Mouse (Mus musculus) forebrain, embryonic 16.5 days (tissue): ENCODE data around the gene Gsg1l. TPM values are rescaled to one million over a fixed set of nuclear protein-coding genes. Genes with fewer than 3 reads are reported as not detected.

Experiments used
- ATAC-seq: fragments of 200-750 bp; cut with Nextera tagmentation; 2 replicates; pipeline ENCODE4 v1.8.0; 2017; ENCODE audit warnings: mild to moderate bottlenecking, moderate library complexity
- H3K27ac ChIP-seq: fragments of 300-500 bp; sonication (generic); 2 replicates; pipeline ENCODE4 v1.5.1; 2014; ENCODE audit warnings: low read length, control low read depth
- H3K27me3 ChIP-seq: fragments of 300-500 bp; sonication (generic); replicated peaks from 2 replicates; pipeline ENCODE4 v1.6.1; 2014; ENCODE audit warnings: low read length; ENCODE audit not compliant: control insufficient read depth, insufficient read depth
- H3K36me3 ChIP-seq: fragments of 300-500 bp; sonication (generic); 2 replicates; pipeline ENCODE4 v1.6.1; 2014; ENCODE audit not compliant: control insufficient read depth, insufficient read depth
- H3K4me1 ChIP-seq: fragments of 300-500 bp; sonication (generic); replicated peaks from 2 replicates; pipeline ENCODE4 v1.6.1; 2014; ENCODE audit warnings: low read length; ENCODE audit not compliant: control insufficient read depth, insufficient read depth
- H3K4me2 ChIP-seq: fragments of 300-500 bp; sonication (generic); 2 replicates; pipeline ENCODE4 v1.6.1; 2014; ENCODE audit warnings: mild to moderate bottlenecking, low read length, control low read depth
- H3K4me3 ChIP-seq: fragments of 300-500 bp; sonication (generic); replicated peaks from 2 replicates; pipeline ENCODE4 v1.5.1; 2014; ENCODE audit warnings: mild to moderate bottlenecking, low read length, control low read depth
- H3K9ac ChIP-seq: fragments of 300-500 bp; sonication (generic); replicated peaks from 2 replicates; pipeline ENCODE4 v1.6.1; 2014; ENCODE audit warnings: low read depth, low read length, control low read depth
- H3K9me3 ChIP-seq: fragments of 300-500 bp; sonication (generic); 2 replicates; pipeline ENCODE4 v1.6.1; 2016; ENCODE audit warnings: low read length; ENCODE audit not compliant: control insufficient read depth
- WGBS: fragments of 180-500 bp; shearing (Covaris S2); extraction: QIAGEN DNeasy Blood & Tissue Kit; methylation state at CpG from one replicate; pipeline ENCODE4 v1.1.7; 2014; 5-methylcytosine and 5-hydroxymethylcytosine counted together
- polyA plus RNA-seq: library from polyadenylated mRNA; unstranded; fragments of >200 nt; fragmentation: Nextera tagmentation; extraction: Ambion mirVana; gene quantifications from 2 replicates; pipeline ENCODE4 v1.2.1, GENCODE M21; 2015

Gsg1l gene
- polyA plus RNA-seq, 1 experiment from 2014 or later: 6.1 TPM

GRCm38 (mm10) chr7:125900386-125901161 lies 181.6 kb downstream of the Gsg1l start:
- H3K4me2 ChIP-seq: no peak overlapping the region
- no peaks in the 10 kb centered on the region for H3K27me3 ChIP-seq
- no peaks in the 10 kb centered on the region for H3K9me3 ChIP-seq
- H3K27ac ChIP-seq: no peak overlapping the region; the same call in 1 of the 2 replicates
- H3K36me3 ChIP-seq: no peaks in the 10 kb centered on the region
- WGBS: 50% methylated on average over 13 of the region's 13 CpGs
- peaks cover 9% of the 10 kb centered on the region for H3K4me1 ChIP-seq
- H3K4me3 ChIP-seq: no peak overlapping the region
- ATAC-seq: no peak
- no peak overlapping the region for H3K9ac ChIP-seq

GRCm38 (mm10) chr7:125899916-125900315 lies 182.3 kb downstream of the Gsg1l start:
- no peak for ATAC-seq
- Histone ChIP-seq H3K4me3 (no peak overlapping the region), H3K9me3 (no peaks in the 10 kb centered on the region), H3K36me3 (no peaks in the 10 kb centered on the region), H3K27me3 (no peaks in the 10 kb centered on the region), H3K9ac (no peak overlapping the region), H3K27ac (no peak overlapping the region), H3K4me2 (no peak overlapping the region), H3K4me1 (peaks cover 9% of the 10 kb centered on the region)
- WGBS: 53% methylated on average over 2 of the region's 2 CpGs

DNA sequence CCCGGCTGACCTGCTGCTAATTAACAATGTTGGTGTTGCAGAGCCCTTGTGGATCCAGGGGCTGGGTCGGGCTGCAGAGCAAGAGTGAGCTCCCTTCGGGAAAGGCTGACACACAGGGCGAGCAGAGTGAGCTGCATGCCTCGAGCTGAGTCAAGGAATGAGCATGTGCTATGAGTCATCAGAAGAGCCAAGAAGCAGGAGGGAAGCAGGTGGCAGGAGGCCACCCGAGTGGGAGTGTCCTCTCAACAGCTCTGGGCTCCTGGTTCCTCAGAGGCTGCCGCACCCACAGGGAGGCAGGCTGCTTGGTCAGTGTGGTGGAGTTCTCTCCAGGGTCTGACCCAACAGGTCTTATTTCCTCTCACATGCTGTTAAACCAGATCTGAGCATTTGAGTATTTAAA lies 183.2 kb downstream of the Gsg1l start:
- WGBS: 57% methylated on average over 7 of the region's 7 CpGs
- ATAC-seq: no peak
- H3K4me3 ChIP-seq: no peak overlapping the region
- H3K4me1 ChIP-seq: peaks cover 9% of the 10 kb centered on the region
- no peaks in the 10 kb centered on the region for H3K36me3 ChIP-seq
- H3K9ac ChIP-seq: no peak overlapping the region
- no peaks in the 10 kb centered on the region for H3K9me3 ChIP-seq
- H3K27me3 ChIP-seq: no peaks in the 10 kb centered on the region
- H3K4me2 ChIP-seq: no peak overlapping the region
- no peak overlapping the region for H3K27ac ChIP-seq

GRCm38 (mm10) chr7:125897059-125897458 lies 185.2 kb downstream of the Gsg1l start:
- H3K27ac ChIP-seq: no peak overlapping the region
- ATAC-seq: no peak
- no peak overlapping the region for H3K4me2 ChIP-seq
- WGBS: 85% methylated on average over 4 of the region's 4 CpGs
- no peak overlapping the region for H3K9ac ChIP-seq
- H3K4me1 ChIP-seq: peaks cover 9% of the 10 kb centered on the region
- no peaks in the 10 kb centered on the region for H3K9me3 ChIP-seq
- no peak overlapping the region for H3K4me3 ChIP-seq
- no peaks in the 10 kb centered on the region for H3K36me3 ChIP-seq
- H3K27me3 ChIP-seq: no peaks in the 10 kb centered on the region

- Histone ChIP-seq H3K9ac (no peak overlapping the region), H3K9me3 (no peaks in the 10 kb centered on the region), H3K27ac (no peak overlapping the region), H3K36me3 (no peaks in the 10 kb centered on the region), H3K27me3 (no peaks in the 10 kb centered on the region), H3K4me1 (peaks cover 1% of the 10 kb centered on the region; the same call in 1 of the 2 replicates), H3K4me3 (no peak overlapping the region), H3K4me2 (no peak overlapping the region)
- 91% methylated on average over 5 of the region's 5 CpGs for WGBS
- no peak for ATAC-seq
Measured at GRCm38 (mm10) chr7:125893621-125894020, 188.6 kb downstream of the Gsg1l start.

DNA sequence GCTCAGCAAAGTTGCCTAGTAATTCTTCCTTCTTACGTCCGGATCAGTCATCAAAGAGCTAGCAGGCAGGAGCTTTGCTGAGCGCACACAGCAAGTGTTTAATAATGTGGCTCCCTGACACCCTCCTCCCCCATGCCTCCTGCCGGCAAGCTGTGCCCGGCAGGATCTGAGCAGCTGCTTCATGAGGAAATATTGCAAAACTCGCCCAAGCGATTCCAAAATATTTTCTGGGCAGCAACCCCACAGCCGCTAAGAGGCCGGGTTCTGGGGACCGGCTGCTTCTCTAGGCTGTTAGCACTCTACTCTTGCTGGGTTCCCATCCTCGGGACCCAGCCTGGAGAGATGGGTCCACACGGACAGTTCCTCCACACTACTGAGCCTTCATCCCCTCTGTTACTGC lies 193.8 kb downstream of the Gsg1l start:
- H3K4me1 ChIP-seq: peaks cover 15% of the 10 kb centered on the region
- H3K4me3 ChIP-seq: no peak overlapping the region
- no peak overlapping the region for H3K9ac ChIP-seq
- H3K36me3 ChIP-seq: no peaks in the 10 kb centered on the region
- no peak overlapping the region for H3K4me2 ChIP-seq
- H3K27me3 ChIP-seq: no peaks in the 10 kb centered on the region
- H3K27ac ChIP-seq: no peak overlapping the region
- peak; percentile 40; the same call in 1 of the 2 replicates for ATAC-seq
- 53% methylated on average over 12 of the region's 12 CpGs for WGBS
- H3K9me3 ChIP-seq: no peaks in the 10 kb centered on the region

- peaks cover 15% of the 10 kb centered on the region for H3K4me1 ChIP-seq
Measured at GRCm38 (mm10) chr7:125887761-125888160, 194.4 kb downstream of the Gsg1l start.

GRCm38 (mm10) chr7:125887124-125887523 lies 195.1 kb downstream of the Gsg1l start:
- WGBS: 86% methylated on average over 4 of the region's 4 CpGs
- Histone ChIP-seq H3K36me3 (no peaks in the 10 kb centered on the region), H3K9ac (no peak overlapping the region), H3K9me3 (no peaks in the 10 kb centered on the region), H3K27ac (no peak overlapping the region), H3K4me3 (no peak overlapping the region), H3K27me3 (no peaks in the 10 kb centered on the region), H3K4me1 (peaks cover 15% of the 10 kb centered on the region), H3K4me2 (no peak overlapping the region)
- ATAC-seq: no peak

More at GRCm38 (mm10) chr7:125887761-125888160, 194.4 kb downstream of the Gsg1l start:
- Histone ChIP-seq H3K9ac (no peak overlapping the region), H3K27me3 (no peaks in the 10 kb centered on the region), H3K4me2 (no peak overlapping the region), H3K27ac (no peak overlapping the region), H3K9me3 (no peaks in the 10 kb centered on the region), H3K36me3 (no peaks in the 10 kb centered on the region), H3K4me3 (no peak overlapping the region)
- ATAC-seq: no peak
- 93% methylated on average over 5 of the region's 5 CpGs for WGBS

- ATAC-seq: peak; percentile 57
- Histone ChIP-seq H3K9me3 (no peaks in the 10 kb centered on the region), H3K27ac (no peak overlapping the region), H3K4me2 (no peak overlapping the region), H3K36me3 (no peaks in the 10 kb centered on the region), H3K4me3 (no peak overlapping the region), H3K9ac (no peak overlapping the region), H3K27me3 (no peaks in the 10 kb centered on the region), H3K4me1 (peaks cover 15% of the 10 kb centered on the region)
- 42% methylated on average over 4 of the region's 4 CpGs for WGBS
Measured at GRCm38 (mm10) chr7:125886116-125886680, 196.0 kb downstream of the Gsg1l start.
